Mouse (Mus musculus): ENCODE data around the gene Copb1. TPM values are rescaled to one million over a fixed set of nuclear protein-coding genes. Genes with fewer than 3 reads are reported as not detected.

The Copb1 gene
- polyA plus RNA-seq (2014; fragmentation: Nextera tagmentation; extraction: Ambion mirVana) = 116 and 122 TPM in 2 replicates

DNA sequence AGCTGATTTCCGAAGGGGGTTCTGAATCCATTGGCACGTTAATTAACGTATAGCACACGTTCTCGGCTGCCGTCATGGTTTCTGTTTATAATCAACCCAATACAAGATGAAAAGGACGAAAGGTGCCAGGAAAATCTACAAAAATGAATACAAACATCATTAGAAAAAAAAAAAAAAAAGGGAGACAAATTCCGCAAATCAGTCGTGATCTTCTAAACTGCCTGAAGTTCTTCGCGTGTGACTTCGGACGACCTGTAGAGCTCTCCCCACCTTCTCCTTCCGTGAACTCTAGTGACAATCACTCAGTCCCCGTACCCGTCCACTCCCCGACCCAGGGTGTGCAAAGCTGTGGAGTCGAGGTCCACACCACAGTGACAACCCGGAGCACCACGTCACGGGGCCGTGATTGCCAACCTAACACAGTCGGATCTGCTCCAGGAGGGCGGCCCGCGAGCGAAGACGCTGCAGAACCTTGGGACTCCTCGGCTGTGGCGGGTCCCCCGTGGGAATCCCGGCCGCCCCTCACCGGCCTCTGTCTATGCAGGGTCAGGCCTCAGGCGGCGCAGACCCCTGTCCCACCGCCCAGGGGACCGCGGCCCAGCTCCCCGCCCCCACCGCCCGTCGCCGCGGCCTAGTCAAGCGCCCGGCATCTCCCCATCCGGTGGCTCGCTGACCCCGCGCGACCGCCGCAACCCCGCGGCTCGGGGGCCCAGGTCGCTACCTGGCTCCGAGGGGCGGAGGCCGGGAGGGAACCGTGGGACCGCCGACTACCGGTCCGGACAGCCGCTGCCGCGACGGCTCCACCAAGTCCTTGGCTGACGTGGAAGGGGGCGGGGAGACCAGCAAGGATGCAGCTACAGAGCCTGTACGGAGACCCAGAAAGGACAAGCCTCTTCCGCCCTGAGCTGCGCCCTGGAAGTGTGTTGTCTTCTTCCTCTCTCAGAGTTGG, at the start of gene Copb1:
Gene Copb1 (minus strand): TSS at position 827 of the 949 bp plus-strand sequence.
- Histone ChIP-seq H3K9ac (ENCODE audit: low read length) (peak within 1 kb of the TSS; percentile 93), H3K4me2 (ENCODE audit: low read length) (peak within 1 kb of the TSS; percentile 63), H3K36me3 (ENCODE audit: control insufficient read depth, insufficient read depth, low read length) (peaks cover 36% of the 10 kb centered on the region), H3K4me3 (ENCODE audit: low read depth, low read length) (peak within 1 kb of the TSS; percentile 91), H3K9me3 (ENCODE audit: control insufficient read depth, low read length) (0 out of 2 replicates have a peak, but pooled peaks cover 5% of the 10 kb centered on the region), H3K27ac (ENCODE audit: low read depth) (peak within 1 kb of the TSS; percentile 61; the same call in 1 of the 2 replicates), H3K27me3 (replicated peaks; ENCODE audit: control insufficient read depth, insufficient read depth, low read length) (no peaks in the 10 kb centered on the region), H3K4me1 (replicated peaks; ENCODE audit: control insufficient read depth, insufficient read depth, low read length) (0 out of 2 replicates have a peak, but pooled peaks cover 7% of the 10 kb centered on the region)
- DNase-seq (ENCODE audit: low spot score) = peak; percentile 96
- peak; percentile 95 for ATAC-seq (replicated peaks; ENCODE audit: low FRiP score, low TSS enrichment, low read depth)
- WGBS = 2% methylated on average over 75 of the region's 75 CpGs

DNA sequence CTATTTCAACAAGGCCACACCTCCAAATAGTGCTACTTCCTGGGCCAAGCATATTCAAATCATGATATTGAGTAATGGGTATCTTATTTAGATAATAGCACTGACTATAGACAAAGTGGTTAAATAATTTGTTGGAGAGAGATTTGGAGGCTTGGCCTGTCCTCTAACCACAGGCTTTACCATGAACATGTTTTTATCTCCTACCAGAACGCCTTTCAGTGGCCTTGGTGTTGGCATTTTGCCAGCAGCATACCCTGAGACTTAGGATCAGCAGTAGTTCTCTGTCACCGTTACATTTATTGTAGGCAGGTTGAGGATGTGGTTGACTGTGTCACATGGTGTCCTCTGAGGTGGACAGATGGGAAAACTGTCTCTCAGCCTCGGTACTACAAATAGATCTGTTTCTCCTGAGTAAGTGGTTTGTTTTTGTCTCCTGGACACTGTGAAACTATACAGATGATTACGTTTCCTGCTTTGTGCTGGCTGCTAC, 46.8 kb upstream of the Copb1 start:
- no peak overlapping the region for H3K4me2 ChIP-seq (ENCODE audit: low read length)
- DNase-seq (ENCODE audit: low spot score) (no peak), ATAC-seq (replicated peaks; ENCODE audit: low FRiP score, low TSS enrichment, low read depth) (no peak)
- H3K27ac ChIP-seq (ENCODE audit: low read depth) = no peak overlapping the region
- no peaks in the 10 kb centered on the region for H3K27me3 ChIP-seq (replicated peaks; ENCODE audit: control insufficient read depth, insufficient read depth, low read length)
- no peak overlapping the region for H3K4me3 ChIP-seq (ENCODE audit: low read depth, low read length)
- no peaks in the 10 kb centered on the region for H3K9me3 ChIP-seq (ENCODE audit: control insufficient read depth, low read length)
- no peaks in the 10 kb centered on the region for H3K4me1 ChIP-seq (replicated peaks; ENCODE audit: control insufficient read depth, insufficient read depth, low read length)
- 57% methylated on average over 4 of the region's 4 CpGs for WGBS
- H3K36me3 ChIP-seq (ENCODE audit: control insufficient read depth, insufficient read depth, low read length) = no peaks in the 10 kb centered on the region
- H3K9ac ChIP-seq (ENCODE audit: low read length) = no peak overlapping the region

GRCm38 (mm10) chr7:114300782-114301181, 46.3 kb upstream of the Copb1 start:
- Histone ChIP-seq H3K4me2 (ENCODE audit: low read length) (no peak overlapping the region), H3K4me3 (ENCODE audit: low read depth, low read length) (no peak overlapping the region), H3K36me3 (ENCODE audit: control insufficient read depth, insufficient read depth, low read length) (no peaks in the 10 kb centered on the region), H3K9ac (ENCODE audit: low read length) (no peak overlapping the region), H3K4me1 (replicated peaks; ENCODE audit: control insufficient read depth, insufficient read depth, low read length) (no peaks in the 10 kb centered on the region), H3K27me3 (replicated peaks; ENCODE audit: control insufficient read depth, insufficient read depth, low read length) (no peaks in the 10 kb centered on the region), H3K27ac (ENCODE audit: low read depth) (no peak overlapping the region), H3K9me3 (ENCODE audit: control insufficient read depth, low read length) (no peaks in the 10 kb centered on the region)
- DNase-seq (ENCODE audit: low spot score) = no peak
- 86% methylated on average over 2 of the region's 2 CpGs for WGBS
- no peak for ATAC-seq (replicated peaks; ENCODE audit: low FRiP score, low TSS enrichment, low read depth)

DNA sequence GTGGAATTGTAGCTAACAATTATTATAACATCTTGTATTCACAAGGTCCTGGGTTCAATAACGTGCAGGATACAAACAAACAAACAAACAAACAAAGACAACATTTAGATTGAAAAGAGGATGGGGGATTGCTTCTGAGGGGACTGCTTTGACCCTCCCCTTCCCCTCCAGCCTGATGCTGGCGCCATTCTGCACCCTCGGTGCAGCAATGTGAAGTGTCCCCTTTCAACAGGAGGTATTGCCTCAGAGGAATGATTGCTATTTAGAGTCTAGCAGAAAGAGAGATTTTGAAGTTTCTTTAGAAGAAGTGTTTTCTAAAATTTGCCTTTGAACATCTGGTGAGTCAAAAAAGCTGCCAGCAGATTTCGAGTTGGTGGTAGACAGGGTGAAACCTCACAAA, 44.7 kb upstream of the Copb1 start:
- Histone ChIP-seq H3K27ac (ENCODE audit: low read depth) (no peak overlapping the region), H3K36me3 (ENCODE audit: control insufficient read depth, insufficient read depth, low read length) (no peaks in the 10 kb centered on the region), H3K27me3 (replicated peaks; ENCODE audit: control insufficient read depth, insufficient read depth, low read length) (no peaks in the 10 kb centered on the region), H3K9ac (ENCODE audit: low read length) (no peak overlapping the region), H3K4me3 (ENCODE audit: low read depth, low read length) (no peak overlapping the region), H3K4me1 (replicated peaks; ENCODE audit: control insufficient read depth, insufficient read depth, low read length) (no peaks in the 10 kb centered on the region), H3K9me3 (ENCODE audit: control insufficient read depth, low read length) (no peaks in the 10 kb centered on the region), H3K4me2 (ENCODE audit: low read length) (no peak overlapping the region)
- ATAC-seq (replicated peaks; ENCODE audit: low FRiP score, low TSS enrichment, low read depth) = no peak
- 60% methylated on average over 4 of the region's 4 CpGs for WGBS
- no peak for DNase-seq (ENCODE audit: low spot score)

DNA sequence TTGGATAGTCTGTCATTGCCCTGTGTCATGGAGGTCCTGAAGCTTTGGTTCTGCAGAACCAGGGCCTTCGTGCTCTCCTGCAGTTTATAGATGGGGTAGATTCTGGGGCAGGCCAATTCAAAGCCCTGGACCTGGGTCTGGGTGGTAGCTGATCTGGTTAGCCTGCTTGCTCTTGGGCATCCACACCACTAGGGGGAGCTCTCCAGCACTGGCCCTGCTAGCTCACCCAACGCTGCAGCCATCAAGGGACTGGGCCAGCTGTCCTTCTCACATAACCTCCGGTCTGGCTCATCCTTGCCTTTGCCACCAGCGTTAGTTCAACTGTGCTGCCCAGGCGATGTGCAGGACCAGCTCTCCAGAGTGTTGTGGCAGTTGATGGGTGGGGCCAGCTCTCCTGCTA, 40.2 kb upstream of the Copb1 start:
- H3K27me3 ChIP-seq (replicated peaks; ENCODE audit: control insufficient read depth, insufficient read depth, low read length) = no peaks in the 10 kb centered on the region
- no peaks in the 10 kb centered on the region for H3K36me3 ChIP-seq (ENCODE audit: control insufficient read depth, insufficient read depth, low read length)
- no peak overlapping the region for H3K4me3 ChIP-seq (ENCODE audit: low read depth, low read length)
- H3K4me2 ChIP-seq (ENCODE audit: low read length) = no peak overlapping the region
- H3K9ac ChIP-seq (ENCODE audit: low read length) = no peak overlapping the region
- 86% methylated on average over 5 of the region's 5 CpGs for WGBS
- ATAC-seq (replicated peaks; ENCODE audit: low FRiP score, low TSS enrichment, low read depth) (no peak), DNase-seq (ENCODE audit: low spot score) (no peak)
- H3K27ac ChIP-seq (ENCODE audit: low read depth) = no peak overlapping the region
- H3K9me3 ChIP-seq (ENCODE audit: control insufficient read depth, low read length) = no peaks in the 10 kb centered on the region
- peaks cover 4% of the 10 kb centered on the region; the same call in 1 of the 2 replicates for H3K4me1 ChIP-seq (replicated peaks; ENCODE audit: control insufficient read depth, insufficient read depth, low read length)

DNA sequence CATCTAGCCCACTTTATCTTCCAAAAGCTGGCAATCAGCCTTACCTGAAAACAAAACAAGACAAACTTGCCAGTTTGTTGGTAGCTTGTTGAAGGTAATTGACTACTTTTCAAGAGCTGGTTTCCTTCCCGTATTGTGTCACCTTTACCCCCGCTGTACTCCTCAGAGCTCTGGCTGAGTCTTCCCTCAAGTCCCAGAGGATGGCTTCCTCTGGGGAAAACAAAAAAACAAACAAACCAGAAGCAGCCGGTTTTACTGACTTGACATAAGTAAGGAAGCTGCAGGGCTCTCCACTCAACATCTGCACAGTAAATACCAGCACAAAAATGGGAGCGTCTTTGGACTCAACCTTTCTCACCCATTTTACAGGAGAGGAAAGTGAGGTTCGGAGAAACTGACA, 39.4 kb upstream of the Copb1 start:
- H3K4me1 ChIP-seq (replicated peaks; ENCODE audit: control insufficient read depth, insufficient read depth, low read length) = peaks cover 4% of the 10 kb centered on the region; the same call in 1 of the 2 replicates
- no peaks in the 10 kb centered on the region for H3K9me3 ChIP-seq (ENCODE audit: control insufficient read depth, low read length)
- no peaks in the 10 kb centered on the region for H3K27me3 ChIP-seq (replicated peaks; ENCODE audit: control insufficient read depth, insufficient read depth, low read length)
- no peak overlapping the region for H3K27ac ChIP-seq (ENCODE audit: low read depth)
- H3K36me3 ChIP-seq (ENCODE audit: control insufficient read depth, insufficient read depth, low read length) = no peaks in the 10 kb centered on the region
- H3K4me3 ChIP-seq (ENCODE audit: low read depth, low read length) = no peak overlapping the region
- ATAC-seq (replicated peaks; ENCODE audit: low FRiP score, low TSS enrichment, low read depth) (no peak), DNase-seq (ENCODE audit: low spot score) (no peak)
- H3K9ac ChIP-seq (ENCODE audit: low read length) = no peak overlapping the region
- H3K4me2 ChIP-seq (ENCODE audit: low read length) = no peak overlapping the region
- WGBS = 72% methylated on average over 5 of the region's 5 CpGs

- H3K27ac ChIP-seq (ENCODE audit: low read depth) = no peak overlapping the region
- no peaks in the 10 kb centered on the region for H3K9me3 ChIP-seq (ENCODE audit: control insufficient read depth, low read length)
- H3K4me3 ChIP-seq (ENCODE audit: low read depth, low read length) = peak overlapping the region; percentile 16; the same call in 1 of the 2 replicates
- WGBS = 13% methylated on average over 12 of the region's 12 CpGs
- H3K36me3 ChIP-seq (ENCODE audit: control insufficient read depth, insufficient read depth, low read length) = no peaks in the 10 kb centered on the region
- DNase-seq (ENCODE audit: low spot score) (no peak), ATAC-seq (replicated peaks; ENCODE audit: low FRiP score, low TSS enrichment, low read depth) (no peak)
- H3K9ac ChIP-seq (ENCODE audit: low read length) = no peak overlapping the region
- no peaks in the 10 kb centered on the region for H3K27me3 ChIP-seq (replicated peaks; ENCODE audit: control insufficient read depth, insufficient read depth, low read length)
- H3K4me2 ChIP-seq (ENCODE audit: low read length) = peak overlapping the region; percentile 43
- peaks cover 4% of the 10 kb centered on the region; the same call in 1 of the 2 replicates for H3K4me1 ChIP-seq (replicated peaks; ENCODE audit: control insufficient read depth, insufficient read depth, low read length)
Observed at GRCm38 (mm10) chr7:114292501-114292971, 38.0 kb upstream of the Copb1 start.

- Histone ChIP-seq H3K4me1 (replicated peaks; ENCODE audit: control insufficient read depth, insufficient read depth, low read length) (peaks cover 4% of the 10 kb centered on the region; the same call in 1 of the 2 replicates), H3K27me3 (replicated peaks; ENCODE audit: control insufficient read depth, insufficient read depth, low read length) (no peaks in the 10 kb centered on the region), H3K36me3 (ENCODE audit: control insufficient read depth, insufficient read depth, low read length) (no peaks in the 10 kb centered on the region), H3K9ac (ENCODE audit: low read length) (no peak overlapping the region), H3K4me3 (ENCODE audit: low read depth, low read length) (no peak overlapping the region), H3K27ac (ENCODE audit: low read depth) (no peak overlapping the region; the same call in 1 of the 2 replicates), H3K4me2 (ENCODE audit: low read length) (no peak overlapping the region), H3K9me3 (ENCODE audit: control insufficient read depth, low read length) (no peaks in the 10 kb centered on the region)
- DNase-seq (ENCODE audit: low spot score) (no peak), ATAC-seq (replicated peaks; ENCODE audit: low FRiP score, low TSS enrichment, low read depth) (no peak)
- 62% methylated on average over 15 of the region's 15 CpGs for WGBS
Observed at GRCm38 (mm10) chr7:114291461-114292335, 37.2 kb upstream of the Copb1 start.
